Mouse (Mus musculus) E14TG2a.4 (cell line): ENCODE measurements around the gene Fam71d.

ENCODE experiments used
- CTCF ChIP-seq: conservative IDR thresholded peaks from 2 replicates; pipeline ENCODE4 v1.5.1; 2014; ENCODE audit warnings: low read length
- NANOG ChIP-seq: IDR thresholded peaks from 2 replicates; pipeline ENCODE4 v1.6.1; 2014; ENCODE audit warnings: borderline replicate concordance, low read length, mixed read lengths

- TF ChIP-seq CTCF = no peak
- no peak for TF ChIP-seq NANOG
Measured at GRCm38 (mm10) chr12:78643691-78644090, 47.6 kb upstream of the Fam71d start.
